Mouse (Mus musculus) thymus, adult 2 months (tissue): Measurements from ENCODE around the gene Duox1.

Experiments
- CTCF ChIP-seq: fragments of 200-500 bp; IDR thresholded peaks from 2 replicates; pipeline ENCODE4 v1.5.1; 2012; ENCODE audit warnings: mild to moderate bottlenecking, control low read depth, low read length, moderate library complexity, borderline replicate concordance; ENCODE audit not compliant: control insufficient read depth, poor library complexity, insufficient read depth; ENCODE audit errors: extremely low read depth
- POLR2A ChIP-seq: fragments of 200-500 bp; IDR thresholded peaks from 2 replicates; pipeline ENCODE4 v1.6.1; 2012; ENCODE audit warnings: mild to moderate bottlenecking, low read length, control low read depth, moderate library complexity; ENCODE audit not compliant: control insufficient read depth, poor library complexity, insufficient read depth; ENCODE audit errors: extremely low read depth

DNA sequence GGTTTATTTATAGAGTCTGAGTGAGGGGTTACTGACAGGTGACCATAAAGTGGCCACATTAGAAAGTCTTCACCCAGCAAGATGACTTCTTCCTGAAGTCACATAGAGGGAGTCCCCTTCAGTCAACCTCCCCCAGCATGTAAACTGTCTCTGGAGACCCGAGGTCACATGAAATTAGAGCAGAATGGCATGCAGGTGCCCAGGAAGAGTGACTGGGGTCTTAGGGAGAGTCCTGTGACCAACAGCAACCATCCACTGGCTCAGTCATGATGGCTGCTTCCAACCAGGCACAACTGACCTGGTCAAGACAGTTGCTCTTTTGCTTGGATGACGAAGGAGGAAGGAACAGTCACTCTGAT is 63.8 kb downstream of the Duox1 start:
- TF ChIP-seq CTCF = no peak
- TF ChIP-seq POLR2A = no peak
